Mouse (Mus musculus) heart, postnatal 4 days (tissue): ENCODE results near the gene Susd5. TPM values are rescaled to one million over a fixed set of nuclear protein-coding genes. Genes with fewer than 3 reads are reported as not detected.
A peak's percentile ranks its signal among the peaks of the same experiment; 100 is the strongest.
"Not testable (repeated sequence)": the region's sequence is repeated elsewhere in the genome, so short reads cannot be mapped to it uniquely, and the experiment has no call there.

Source experiments
- DNase-seq: peaks from one replicate; pipeline ENCODE4 v3.0.0; 2021
- total RNA-seq, 2 experiments: library from RNA; stranded (reverse); gene quantifications; 2 replicates each; pipeline ENCODE4 v1.2.3; 2021

The Susd5 gene
- total RNA-seq, 2 experiments from 2014 or later, result 0.52 to 0.69 TPM

GRCm38 (mm10) chr9:114073681-114074080 is 16.7 kb downstream of the Susd5 start:
- no peak for DNase-seq

DNA sequence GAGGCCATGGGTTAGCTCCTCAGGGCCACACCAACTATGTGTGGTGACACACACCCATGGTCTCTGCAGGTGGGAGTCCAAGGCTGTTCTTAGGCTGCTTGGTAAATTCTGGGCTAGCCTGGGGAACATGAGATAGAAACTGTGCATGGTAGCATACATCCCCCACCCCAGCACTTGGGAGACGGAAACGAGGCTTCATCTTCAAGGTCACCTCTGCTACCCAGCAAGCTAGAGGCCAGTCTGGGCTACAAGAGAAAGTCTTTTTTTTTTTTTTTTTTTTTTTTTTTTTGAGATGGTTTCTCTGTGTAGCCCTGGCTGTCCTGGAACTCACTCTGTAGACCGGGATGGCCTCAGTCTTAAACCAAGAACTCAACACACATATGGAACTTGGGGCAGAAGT is 29.5 kb downstream of the Susd5 start:
- DNase-seq, result no peak

DNA sequence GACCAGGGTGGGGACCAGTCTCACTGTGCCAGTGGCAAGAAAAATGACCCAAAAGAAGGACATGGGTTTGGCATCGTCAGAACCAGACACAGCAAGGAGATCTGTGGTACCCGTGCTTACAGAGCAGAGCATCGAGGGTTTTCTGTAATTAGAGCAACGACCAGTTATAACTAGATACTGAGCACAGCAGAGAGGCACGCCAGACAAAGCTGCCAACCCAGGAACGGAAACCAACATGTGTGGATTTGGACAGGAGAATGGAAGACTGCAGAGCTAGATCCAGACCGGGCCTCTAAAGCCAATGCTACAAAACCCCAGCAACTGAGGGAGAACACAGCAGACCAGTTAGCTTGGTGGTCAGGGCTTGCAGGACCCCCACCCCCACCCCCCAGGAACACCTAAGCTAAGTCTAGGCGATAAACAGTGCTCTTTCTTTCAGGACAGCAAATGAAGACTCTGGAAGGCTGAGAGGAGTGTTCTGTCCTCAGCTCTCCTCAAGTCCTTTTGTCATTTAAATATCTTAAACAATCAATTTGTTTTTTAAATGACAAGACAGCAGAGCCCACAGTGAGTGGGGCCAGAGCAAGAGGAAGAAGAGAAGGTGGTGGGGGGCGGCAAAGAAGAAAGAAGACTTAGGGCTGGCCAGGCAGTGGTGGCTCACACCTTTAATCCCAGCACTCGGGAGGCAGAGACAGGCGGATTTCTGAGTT is 30.3 kb downstream of the Susd5 start:
- DNase-seq, result no peak

DNA sequence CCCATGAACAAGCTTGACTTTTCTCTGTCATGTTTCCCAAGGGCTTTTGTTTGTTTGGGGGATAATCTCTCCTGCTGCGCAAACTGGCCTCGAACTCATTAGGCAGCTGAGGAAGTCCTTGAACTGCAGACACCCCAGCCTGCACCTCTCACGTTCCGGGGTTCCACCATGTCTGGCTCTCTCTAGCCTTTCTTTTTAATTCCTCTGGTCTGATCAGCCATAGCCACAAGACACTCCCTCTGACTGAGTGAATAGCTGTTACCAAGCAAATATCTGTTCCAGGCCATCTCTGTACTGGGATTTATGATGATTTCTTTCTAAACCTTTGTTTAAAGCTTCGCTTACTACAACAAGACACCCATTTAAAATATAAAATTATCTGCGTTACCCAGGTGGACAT is 31.9 kb downstream of the Susd5 start:
- not testable (repeated sequence) for DNase-seq

DNA sequence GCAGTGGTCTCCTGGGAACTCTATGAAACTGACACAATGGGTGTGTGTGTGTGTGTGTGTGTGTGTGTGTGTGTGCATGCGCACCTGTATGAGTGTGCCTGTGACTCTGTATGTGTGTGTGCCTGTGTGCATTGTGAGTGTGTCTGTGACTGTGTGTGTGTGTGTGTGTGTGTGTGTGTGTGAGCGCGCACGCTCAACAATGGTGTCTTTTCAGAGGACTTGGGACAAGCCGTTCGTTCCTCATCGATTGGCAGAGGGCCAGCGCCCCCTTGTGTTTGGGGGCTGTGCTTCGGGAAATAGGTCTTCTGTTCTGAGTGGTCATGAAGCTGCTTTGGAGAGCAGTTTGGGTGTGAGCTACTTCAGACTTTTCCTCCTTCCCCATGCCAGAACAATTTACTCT is 35.2 kb downstream of the Susd5 start:
- DNase-seq, result not testable (repeated sequence)

- no peak for DNase-seq
Observed at GRCm38 (mm10) chr9:114094854-114095253, 37.9 kb downstream of the Susd5 start.

DNA sequence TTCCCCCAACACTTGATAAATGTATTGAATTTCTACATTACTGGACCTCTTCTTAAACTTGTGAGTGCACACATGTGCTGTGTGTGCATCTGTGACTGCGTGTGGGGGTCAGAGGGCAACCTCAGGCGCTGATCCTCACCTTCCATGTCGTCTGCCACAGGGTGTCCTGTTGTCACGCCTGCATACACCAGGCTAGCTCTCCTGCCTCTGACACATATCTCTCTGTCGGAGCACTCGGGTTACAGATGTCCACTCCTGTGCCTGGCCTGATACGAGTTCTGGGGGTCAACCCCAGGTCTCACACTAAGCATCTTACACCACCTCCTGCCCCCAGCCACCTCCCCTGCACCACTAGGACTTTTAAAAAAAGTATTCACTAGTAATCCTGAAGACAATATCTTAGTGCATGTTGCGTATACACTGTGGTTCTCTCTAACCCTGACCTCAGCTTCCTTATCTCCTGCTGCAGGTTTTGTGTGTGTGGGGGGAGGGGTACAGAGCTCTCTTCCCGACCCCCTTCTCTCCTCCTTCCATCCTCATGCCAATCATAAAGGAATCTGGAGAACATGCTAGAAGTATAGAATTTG is 41.9 kb downstream of the Susd5 start:
- DNase-seq, result no peak

DNA sequence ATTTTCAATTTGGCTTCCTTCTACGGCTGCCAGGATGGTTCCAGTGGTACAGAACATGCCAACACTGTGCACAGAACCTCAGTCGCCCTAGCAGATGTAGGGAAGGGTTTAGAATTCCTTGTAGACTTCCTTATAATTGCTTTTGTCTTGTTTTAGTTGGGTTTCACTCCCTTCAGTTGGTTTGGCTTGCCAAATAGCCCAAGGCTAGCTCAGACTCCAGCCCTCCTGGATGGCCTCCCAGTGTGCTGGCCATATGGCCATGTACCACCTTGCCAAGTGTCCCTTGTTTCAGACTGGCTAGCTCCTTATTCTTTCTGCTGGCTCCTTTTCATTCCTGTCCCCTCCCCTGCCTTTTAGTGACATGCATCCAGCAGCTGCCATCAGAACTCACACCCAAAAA is 53.3 kb downstream of the Susd5 start:
- DNase-seq, result no peak

DNA sequence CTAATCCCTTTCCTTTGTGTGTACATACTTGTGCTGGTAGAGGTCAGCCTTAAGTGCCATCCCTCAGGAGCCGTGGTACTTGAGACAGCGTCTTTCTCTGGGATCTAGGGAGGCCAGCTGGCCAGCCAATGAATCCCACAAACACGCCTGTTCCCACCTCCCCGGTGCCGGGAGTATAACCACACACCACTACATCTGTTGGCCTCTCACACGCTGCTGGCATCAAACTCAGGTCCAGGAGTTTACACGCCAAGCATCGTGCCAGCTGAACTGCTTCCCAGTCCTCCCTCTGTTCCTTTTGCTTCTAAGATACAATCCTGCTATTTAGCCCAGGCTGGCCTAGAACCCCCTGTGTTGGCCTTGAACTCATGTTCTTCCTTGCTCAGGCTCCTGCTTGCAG is 54.2 kb downstream of the Susd5 start:
- no peak for DNase-seq

DNA sequence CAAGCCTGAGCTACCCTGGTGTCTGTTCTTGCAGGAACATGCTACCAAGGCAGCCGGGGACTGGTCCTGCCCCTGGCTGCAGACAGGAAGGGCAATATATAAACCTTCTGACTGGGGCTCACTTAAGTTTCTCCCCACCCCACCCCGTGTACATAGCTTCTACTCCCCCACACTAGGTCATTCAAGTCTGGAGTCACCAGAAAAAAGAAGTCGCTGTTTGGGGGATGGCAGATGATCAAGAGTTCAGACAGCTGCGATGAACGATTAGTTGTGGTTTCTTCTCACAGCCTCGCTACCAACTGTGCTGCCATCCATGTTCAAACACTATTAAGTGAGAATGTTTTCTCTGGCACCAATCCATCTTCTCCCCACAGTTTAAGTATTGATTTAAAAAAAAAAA is 55.3 kb downstream of the Susd5 start:
- DNase-seq, result no peak

DNA sequence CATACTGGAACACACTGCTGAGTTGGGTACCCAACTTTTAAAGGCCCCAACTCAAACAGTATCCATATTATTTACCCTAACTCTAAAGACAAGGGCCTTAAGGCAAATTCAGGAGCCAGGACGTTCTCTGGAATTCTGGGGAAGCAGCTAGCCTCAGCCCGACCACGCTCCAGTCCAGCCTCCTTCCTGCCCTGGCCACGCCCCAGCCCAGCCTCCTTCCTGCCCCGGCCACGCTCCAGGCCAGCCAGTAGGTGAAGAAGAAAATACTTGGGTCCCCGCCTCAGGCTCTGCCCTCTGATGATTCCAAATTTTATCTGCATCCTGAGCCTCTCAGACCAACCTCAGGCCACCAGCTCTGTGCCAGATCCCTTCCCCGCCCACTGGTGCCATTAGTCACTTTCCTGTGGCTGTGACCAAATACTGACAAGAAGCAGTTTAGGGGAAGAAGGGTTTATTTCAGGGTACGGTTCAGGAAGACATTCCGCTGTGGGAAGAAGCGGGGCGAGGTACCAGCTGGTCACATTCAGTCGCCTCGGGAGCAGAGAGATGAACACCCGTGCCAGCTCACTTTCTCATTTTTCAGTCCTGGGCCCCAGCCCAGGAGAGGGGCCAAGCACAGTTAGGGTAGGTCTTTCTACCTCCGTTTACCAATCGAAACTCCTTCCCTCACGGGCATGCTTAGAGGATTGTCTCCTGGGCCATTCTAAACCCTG is 57.1 kb downstream of the Susd5 start:
- peak; percentile 17 for DNase-seq

DNA sequence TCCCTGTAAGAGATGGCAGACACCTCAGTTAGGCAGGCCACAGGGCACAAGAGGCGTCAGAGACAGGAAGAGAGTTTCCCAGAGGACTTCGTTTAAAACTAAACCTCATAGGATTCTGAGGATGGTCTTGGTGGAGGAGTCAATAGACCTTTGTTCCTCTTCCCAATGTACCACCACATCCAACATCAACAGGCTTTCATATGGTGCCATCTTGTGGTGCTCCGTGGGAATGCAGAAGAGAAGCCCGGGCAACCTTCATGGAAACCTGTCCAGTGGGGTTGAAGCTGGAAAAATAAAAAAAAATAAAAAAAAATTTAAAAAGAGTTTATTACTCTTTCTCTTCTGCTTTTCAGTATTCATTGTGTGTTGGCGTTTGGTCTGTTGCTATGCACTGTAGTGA is 59.7 kb downstream of the Susd5 start:
- DNase-seq, result peak; percentile 82

DNA sequence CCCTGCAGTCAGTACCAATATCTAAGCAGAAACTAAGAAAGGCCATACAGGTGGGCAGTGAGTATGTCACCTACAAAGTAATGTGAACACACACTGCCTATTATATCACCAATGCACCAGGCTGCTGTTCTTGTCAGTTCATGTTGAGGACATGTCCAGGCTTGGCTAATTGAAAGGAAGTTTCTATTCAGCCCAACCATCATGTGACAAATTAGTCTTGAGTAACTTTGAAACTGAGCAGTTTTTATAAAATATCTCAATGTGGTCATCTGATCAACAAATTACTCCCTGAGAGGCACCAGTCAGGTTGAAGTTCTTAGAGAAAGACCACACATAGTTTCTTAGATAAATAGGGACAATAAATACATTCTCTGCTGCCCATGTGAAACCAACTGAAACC is 65.9 kb downstream of the Susd5 start:
- DNase-seq, result not testable (repeated sequence)

DNA sequence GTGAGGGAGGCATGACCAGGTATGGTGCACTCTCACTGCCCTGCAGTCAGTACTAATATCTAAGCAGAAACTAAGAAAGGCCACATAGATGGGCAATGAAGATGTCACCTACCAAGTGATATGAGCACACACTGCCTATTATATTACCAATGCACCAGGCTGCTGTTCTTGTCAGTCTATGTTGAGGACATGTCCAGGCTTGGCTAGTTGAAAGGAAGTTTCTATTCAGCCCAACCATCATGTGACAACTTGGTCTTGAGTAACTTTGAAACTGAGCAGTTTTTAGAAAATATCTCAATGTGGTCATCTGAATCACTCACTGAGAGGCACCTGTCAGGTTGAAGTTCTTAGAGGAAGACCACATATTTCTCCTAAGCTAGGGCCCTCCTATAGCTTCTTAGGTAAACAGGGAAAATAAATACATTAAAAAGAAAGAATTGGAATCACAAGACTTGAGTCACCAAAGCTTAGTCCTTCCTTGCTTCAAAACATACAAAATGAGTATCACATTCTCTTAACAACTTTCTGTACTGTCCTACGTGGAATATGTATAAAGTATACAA is 72.4 kb downstream of the Susd5 start:
- DNase-seq, result not testable (repeated sequence)

Other genes with a start within 250 kb of the Susd5 start
- 10 to 100 TPM; 39.1 to 39.8 TPM for gene Ubp1, start 126.2 kb upstream of the Susd5 start, total RNA-seq
- gene Fbxl2, start 10.9 kb upstream of the Susd5 start, total RNA-seq, result 1 to 10 TPM; 3.3 to 3.6 TPM